Mouse (Mus musculus) testis, postnatal 14 days (tissue): ENCODE data around the gene Fzd5.

Experiments used
- DNase-seq: peaks from one replicate; pipeline ENCODE4 v3.0.0; 2021; ENCODE audit warnings: low spot score

Gene Fzd5

DNA sequence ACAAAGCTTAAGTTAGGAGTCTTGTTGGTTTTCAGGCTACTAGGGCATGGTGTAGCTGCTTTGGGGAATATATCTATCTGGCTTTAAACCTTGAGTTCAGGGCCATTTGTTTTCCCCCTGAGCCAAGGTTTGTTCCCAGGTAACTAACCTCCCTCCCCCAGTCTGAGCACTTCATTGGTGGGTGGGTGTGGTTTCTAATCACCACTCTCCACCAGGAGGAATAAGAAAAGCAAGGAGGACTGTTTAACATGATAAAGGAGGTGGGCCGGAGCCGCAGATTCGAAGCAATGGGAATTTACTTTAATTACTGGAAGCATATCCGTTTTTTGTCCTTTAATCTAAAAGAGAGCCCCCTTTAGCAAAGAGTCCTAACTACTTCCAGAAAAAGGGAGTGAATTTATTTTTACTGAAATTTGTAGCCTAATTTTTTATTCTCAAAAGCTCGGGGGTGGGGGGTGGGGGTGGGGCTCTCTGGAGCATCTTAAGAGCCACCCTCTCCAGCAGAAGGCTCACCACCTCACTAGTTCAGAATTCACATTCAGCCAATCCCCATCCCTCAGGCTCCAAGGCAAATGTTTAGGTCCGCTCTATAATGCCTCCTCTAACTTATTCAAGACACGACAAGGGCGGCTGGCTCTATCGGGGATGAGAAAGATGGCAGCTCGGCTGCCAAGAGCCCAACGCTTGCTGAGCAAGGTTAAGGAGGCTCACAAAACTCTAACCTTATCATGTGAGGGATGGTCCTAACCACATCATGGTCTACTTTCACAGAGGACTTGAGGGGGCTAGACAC lies 3.9 kb downstream of the Fzd5 start:
- no peak for DNase-seq

DNA sequence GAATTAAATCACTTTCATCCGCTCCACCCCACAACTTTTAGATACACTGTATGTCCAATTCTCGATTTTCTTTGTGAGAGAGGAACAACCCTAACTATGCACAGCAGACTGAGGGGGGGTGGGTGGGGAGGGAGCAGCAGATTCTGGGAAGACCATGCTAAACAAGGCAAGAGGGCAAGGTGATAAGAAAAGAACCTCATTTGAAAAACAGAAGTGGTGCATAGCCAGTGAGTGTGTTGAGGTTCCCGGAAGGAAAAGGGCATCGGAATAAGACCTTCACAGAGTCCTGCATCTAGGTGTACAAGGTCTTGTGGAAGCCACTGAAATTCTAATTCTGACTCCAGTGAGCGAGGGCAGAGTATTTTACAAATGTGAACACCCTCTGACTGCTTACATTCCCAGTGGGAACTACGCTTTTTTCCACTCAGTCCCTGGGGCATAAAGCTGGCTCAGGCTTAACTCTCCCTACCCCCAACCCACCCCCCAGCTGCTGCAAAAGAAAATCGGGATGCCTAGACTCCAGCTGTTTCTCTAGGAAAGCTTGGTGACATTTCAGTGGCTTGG lies 4.8 kb downstream of the Fzd5 start:
- DNase-seq, result no peak

DNA sequence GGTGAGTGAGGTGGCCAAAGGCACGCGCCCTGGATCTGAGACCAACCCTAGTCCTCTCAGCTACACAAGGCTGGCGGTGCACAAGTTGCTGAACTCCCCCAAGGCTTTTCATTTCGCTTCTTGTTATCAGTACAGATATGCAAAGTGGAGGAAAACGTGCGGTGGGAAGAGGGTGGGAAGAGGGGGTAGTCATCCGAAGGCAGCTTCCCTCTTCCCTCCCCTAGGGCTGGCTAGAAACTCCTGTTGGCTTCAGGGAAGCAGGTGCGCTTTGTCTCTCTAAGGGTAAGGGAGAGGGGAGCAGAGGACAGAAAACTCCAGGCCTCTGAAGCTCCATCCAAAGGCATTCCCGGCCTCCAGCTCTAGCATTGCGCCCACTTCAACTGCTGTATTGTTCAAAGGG lies 5.4 kb downstream of the Fzd5 start:
- DNase-seq, result no peak

DNA sequence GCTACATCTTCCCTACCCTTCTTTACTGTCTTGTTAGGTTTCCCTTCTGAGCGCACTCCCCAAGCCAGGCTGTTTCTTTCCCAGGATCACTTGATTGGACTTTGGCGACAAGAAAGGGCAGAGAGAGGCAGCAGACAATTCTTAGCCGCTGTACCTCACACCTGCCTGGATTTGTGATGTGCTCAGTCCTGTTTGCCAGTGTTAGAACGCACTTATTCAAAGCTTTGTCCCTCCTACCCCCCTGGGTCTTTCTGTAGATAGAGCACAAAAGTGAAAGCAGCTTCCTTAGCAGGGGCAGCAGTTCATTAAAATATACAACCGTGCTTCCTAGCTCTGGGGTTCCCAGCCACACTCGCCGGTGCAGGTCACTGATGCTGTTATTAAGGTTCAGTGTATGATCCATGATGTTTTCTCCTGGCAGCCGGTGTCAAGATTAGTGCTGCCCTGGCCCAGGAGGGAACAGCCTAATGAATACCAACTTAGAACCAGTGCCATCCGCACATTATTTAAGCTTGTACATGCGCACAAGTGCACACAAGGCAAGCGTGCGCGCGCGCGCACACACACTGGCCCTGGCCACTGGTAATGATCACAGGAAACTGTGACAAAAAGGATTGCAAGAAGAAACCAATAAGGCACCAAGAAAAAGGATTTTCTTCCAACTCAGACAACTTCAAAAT lies 6.1 kb downstream of the Fzd5 start:
- DNase-seq, result no peak

DNA sequence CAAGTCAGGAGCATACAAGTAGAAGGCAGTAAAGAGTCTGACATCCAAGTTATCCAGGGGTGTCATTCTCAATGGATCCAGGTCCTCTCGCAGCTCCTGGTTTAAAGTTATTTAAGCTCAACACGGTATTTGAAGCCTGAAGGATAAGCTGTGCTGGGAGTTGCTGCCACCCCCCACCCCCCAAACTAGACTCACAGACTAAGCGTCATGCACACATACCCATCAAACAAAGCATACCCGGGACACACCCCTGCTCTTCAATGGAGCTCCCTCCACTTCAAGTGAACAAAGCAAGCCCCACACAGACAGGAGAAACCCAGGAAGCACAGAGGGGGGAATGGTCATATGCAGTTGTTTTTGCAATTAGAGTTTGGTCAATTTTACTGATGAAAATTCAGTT lies 7.5 kb downstream of the Fzd5 start:
- no peak for DNase-seq

DNA sequence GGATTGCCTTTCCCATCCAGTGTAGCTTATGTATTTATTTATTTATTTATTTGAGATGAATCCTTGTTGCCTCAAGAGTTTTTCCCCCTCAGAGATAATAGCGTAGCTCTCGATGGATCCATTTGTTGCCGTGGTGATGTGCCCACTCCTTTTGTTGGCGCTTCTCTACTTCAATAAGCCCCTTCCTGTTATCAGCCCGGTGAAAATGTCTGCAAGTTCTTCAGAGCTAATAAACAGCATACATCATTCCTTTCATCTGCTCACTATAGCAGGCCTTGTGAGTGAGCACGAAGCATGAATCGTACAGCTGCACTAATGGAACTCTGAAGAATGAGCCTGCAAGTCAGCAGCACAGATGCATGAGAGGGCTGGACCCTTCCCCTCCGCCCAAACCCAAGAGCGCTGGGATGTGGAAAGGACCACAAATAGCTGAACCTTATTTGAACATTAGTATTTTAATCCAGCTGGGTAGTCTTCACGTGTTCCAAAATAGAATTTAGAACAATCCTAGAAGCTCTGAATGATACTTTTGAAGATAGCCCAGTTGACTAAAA lies 16.4 kb downstream of the Fzd5 start:
- no peak for DNase-seq

DNA sequence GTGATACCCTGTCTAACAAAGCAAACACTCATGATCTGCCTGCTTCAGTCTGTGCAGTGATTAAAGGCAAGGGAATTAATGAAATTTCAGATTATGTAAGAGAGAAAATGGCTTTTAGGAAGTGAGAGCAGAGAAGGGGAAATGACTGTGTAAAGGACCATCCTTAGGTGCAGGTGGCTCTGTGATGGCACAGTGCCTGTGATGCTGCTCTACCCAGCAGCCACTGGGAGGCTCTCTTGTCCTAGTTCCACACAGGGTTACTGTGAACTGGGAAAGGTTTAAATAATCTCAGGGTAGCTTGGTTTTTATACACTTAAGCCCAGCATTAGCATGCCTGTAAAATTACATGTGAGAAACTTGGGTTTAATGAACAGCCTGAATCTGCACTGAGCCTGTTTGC lies 20.0 kb downstream of the Fzd5 start:
- no peak for DNase-seq

DNA sequence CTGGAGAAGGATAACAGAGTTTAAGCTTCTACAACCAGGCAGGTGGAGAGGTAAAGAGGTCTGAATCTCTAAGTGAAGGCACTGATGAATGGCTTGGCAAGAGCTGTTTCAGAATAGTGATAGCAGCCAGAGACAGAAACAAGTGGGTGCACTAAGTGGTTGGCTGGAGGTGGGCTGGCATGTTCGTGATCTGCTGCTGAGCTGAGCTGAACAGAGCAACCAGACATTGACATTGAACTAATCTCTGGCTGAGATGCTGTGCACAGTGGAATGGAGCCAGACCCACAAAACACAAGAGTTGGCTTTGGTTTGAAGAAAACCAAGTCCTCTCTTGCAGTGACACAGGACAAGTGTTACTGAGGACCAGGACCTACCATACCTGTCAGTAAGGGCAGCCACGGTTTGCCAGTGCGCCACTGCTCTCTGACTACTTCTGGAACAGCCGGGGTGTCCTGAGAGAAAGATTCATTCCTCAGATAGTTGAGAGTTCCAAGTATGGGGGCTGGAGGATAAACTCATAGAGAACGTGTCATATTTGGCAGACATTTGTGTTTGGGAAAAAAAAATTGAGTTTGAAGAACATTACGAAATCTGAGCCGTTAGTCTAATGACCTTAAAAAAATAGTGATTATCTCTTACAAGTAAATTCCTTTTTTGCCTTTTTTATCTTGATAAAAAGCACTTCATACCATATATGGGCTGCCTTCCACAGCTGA lies 20.8 kb downstream of the Fzd5 start:
- no peak for DNase-seq

DNA sequence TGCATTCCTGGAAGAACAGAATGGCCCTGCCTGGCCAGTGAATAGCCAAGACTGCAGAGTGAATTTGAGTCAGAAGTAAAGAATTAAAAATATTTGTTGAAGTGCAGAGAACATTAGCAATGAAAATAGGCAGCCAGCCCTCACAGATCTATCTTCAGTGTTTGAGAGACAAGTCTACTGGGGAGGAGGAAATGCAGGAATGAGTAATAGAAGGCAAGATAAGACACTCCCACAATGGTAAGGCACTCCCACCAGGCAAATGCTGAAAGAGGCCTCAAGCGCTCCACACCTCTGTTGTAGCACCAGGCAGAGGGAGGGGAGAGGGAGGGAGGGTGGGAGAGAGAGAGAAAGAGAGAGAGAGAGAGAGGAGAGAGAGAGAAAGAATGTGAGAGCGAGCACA lies 22.1 kb downstream of the Fzd5 start:
- no peak for DNase-seq

DNA sequence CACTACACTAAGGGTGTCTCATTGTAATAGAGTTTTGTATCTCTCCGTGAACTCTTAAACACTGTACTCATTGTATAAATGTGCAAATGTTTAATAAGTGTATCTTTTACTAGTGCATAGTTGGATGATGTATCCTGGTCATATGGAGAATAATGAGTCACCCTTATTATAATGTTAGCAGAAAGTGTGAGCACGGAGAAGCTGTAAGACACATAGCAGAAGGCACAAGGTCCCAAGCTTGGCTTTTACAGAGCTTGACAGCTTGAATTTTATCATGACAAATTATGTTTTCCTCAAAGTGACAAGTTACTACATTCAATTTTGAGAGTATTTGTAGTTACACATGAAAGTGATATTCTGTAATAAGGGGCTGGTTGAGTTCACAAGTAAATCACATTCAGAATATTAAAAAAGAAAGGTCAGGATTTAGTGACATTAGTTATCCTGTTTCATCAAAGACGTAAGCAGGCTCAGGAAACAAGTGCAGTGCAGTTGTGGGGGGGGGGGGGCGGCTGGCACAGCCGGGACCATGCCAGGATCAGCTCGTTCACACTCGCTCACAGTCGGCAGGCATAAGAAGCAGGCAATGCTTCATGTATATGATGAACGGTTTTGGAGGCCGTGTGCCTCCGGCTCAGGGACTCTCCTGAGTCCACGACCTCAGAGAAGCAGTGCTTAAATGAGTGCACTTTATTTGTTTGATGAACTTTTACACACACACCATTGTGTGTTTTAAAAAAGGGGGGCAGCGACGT lies 25.4 kb downstream of the Fzd5 start:
- DNase-seq, result no peak

DNA sequence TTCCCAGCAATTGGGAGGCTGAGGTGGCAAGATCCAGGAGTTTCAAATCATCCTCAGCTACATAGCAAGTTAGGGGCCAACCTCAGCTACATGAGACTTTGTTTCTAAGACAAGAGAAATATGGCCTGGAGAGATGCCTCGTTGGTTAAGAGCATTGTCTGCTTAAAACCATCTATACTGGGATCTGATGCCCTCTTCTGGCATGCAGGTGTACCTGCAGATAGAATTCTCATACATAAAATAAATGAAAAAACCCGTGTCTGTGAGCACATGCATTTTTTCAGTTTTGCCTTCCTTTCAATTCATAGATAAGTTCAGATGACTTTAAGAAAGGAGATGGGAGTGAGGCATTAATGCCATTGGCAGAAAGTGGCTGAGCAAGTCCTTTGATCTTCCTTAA lies 27.7 kb downstream of the Fzd5 start:
- DNase-seq, result no peak

DNA sequence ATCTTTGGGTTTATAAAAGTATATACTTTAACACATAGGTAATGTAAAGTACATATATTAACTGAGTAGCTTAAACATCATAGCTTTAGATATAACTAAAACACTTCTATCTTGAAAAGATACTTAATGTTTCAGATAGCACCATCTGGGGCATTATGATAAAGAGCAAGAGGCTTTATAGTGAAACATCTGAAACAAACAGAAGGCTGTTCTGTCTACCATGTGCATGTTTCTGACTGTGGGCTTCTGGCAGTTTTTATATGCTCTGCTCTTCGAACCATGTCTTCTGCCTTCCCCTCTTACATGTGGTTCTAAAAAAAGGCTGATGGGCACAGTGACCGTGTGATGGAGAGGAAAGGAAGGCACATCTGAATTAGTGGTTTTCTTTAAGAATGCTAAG lies 30.9 kb downstream of the Fzd5 start:
- no peak for DNase-seq

DNA sequence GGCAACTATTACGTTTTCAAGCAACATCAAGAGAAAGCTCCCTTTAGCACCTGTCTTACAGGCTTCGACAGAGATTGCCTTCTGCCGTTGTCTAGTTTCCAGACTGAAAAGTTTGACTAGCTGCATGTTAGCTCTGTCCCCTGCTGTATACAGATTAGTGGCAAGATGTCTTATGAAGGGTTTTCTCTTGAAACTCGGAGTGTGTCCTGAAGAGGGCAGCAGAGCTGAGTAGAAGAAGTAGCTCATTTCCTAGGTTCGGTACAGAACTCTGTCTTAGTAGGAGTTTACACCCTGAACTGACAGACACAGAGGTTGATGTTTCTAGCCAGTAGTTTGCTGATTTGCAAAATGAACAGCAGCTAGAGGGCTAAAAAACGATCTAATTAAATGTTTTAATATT lies 32.3 kb downstream of the Fzd5 start:
- DNase-seq, result no peak

DNA sequence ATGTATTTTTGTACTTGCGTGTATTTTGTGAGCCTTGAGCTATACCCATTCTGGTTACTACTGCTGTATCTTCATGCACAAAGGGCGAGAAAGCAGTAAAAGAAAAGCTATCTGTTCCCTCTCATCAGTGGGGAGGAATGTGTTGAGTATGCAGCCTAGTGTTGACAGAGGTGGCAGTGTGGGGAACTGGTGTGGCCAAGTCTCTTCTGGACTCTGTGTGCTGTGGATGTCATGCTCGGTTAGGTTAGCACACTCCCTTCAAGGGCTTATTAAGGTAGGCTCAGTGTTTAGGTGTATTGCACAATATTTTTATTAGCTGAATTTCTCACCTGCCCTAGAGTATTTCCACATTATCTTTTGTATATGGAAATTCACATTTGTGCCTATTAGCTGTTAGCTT lies 35.8 kb downstream of the Fzd5 start:
- DNase-seq, result peak; percentile 38

DNA sequence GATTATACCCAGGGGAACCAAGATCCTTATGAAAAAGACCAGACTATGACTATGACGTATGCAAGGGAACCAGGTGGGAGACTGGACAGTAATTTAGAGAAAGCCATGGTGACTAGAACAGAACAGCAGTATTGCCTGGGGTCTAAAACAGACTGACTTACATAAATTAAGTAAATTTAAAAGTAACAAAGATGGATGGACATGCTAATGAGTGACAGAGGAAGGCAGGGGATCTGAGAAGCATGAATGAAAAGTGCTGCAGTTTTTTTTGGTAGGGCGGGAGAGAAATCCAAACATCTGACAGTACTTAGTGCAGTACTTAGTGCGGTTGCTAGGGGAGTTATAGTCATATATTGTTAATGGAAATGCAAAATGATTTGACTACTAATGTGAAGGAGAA lies 42.4 kb downstream of the Fzd5 start:
- no peak for DNase-seq

DNA sequence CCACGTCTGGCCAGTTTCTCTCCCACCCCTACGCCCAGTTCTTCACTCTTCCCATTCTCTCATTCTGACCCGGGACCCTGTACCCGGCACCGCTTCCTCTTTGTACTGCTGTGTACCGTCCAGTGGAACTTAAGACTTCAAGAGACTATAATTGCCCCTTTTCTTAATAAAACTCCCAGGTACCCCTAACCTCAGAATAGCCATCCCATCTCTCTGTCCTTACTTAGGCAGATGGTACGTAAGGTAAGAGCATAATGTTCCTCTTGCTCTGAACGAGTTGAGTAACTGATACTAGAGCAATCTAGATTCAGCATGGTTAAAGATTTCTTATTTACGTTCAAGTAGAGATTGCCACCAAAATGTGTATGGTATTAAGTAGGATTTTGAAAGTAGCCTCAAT lies 46.0 kb downstream of the Fzd5 start:
- DNase-seq, result no peak

DNA sequence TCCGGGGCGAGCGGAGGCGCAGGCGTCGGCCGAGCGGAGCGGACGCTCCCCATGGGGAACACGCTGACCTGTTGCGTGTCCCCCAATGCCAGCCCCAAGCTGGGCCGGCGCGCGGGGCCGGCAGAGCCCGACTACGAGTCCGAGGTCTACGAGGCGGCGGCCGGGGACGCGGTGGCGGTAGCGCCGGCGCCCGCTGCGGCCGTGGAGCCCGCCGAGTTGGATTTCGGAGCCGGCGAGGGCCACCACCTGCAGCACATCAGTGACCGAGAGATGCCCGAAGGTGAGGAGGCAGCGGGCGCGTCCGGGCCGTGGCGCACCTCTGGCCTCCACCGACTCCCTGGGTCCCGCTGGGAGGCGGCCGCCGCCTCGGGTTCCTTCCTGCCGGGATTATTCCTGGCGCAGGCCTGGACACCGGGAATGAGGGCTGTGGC lies 46.4 kb downstream of the Fzd5 start:
- peak; percentile 67 for DNase-seq

DNA sequence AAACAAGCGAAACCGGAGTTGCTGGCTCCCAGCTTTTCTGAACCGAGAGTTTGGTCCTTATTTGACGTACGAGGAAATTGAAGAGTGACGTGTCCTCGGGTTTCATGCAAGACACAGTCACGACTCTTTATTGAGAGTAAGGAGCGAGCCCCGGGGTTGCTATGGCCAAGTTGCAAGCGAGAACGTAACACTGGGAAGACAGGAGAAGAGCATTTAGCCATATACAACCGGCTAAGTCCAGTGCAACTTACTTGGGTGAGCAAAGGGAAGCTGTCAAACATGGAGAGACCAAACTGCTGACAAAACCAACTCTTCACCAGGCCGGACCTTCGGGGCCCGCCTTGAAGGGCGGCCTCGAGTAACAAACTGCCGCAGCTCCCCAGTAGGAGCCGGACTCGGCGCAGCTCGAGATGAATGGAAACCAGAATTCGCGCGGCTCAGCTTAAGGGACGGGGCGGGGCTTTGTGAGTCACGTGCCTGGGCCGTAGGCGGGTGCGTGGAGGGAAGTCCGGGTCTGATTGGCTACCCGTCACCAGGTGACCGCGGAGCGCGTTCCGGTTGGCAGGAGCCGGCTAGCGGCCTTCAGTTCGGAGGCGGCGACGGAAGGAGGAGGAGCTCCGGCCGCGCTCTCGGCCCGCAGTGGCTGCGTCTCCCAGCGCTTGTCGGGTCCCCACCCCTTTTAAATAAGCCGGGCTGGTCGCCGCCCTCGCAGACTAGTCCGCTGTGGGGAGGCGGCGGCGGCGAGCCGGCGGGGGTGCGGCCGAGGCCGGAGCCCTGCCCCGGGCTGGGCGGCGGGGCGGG lies 47.1 kb downstream of the Fzd5 start, which contains the start of gene Ccnyl1:
Gene Ccnyl1 (plus strand): TSS at position 243 of the 801 bp plus-strand sequence.
- DNase-seq, result peak; percentile 99

DNA sequence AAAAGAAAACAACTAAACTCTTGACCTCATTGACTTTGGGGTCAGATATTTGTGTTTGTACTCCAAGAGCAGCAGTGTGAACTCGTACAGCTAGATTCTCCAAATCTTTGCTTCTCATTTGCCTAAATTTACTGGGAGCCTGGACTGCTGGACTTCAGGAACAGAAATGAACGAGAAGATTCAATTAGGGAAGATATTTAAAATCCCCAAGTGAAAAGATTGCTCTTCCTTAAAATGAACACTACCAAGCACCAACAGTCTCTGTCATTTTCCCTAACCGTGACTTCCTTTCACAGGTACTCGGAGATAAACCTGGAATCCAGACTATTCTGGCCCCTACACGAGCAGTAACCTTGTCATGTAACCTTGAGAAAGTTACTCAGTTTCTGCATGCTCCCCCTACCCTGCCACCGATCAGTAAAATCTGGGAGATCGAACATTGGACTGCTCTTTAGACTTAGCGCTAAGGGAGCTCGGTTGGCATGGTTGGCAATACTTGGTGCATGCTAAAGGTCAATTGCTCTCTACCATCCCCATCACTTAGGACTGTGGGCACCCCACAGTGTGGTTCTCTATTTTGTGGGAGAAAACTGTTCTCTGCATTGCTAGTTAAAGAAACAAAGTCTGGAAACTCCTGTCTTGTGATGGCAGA lies 47.9 kb downstream of the Fzd5 start:
- no peak for DNase-seq

DNA sequence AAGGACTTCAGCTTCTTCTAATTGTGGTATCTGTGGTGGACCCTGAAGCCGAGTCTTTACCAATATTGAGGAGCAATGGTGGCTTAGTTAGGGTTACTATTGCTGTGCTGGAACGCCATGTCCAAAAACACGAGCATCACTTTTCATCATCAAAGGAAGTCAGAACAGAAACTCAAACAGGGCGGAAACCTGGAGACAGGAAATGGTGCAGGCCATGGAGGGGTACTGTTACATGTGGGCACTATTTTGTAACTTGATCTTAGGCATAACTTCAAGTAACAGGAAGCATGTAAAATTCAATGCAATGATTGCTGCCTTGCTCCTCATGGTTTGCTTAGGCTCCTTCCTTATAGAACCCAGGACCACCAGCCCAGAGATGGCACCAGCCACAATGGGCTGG lies 49.5 kb downstream of the Fzd5 start:
- DNase-seq, result no peak
